Mouse (Mus musculus) forelimb bud, embryonic 11.5 days (tissue): ENCODE results near the gene Fa2h.

ENCODE experiments used
- DNase-seq: peaks from one replicate; pipeline ENCODE4 v3.0.0-alpha.2; 2012; ENCODE audit warnings: low read depth, low spot score

The Fa2h gene

DNA sequence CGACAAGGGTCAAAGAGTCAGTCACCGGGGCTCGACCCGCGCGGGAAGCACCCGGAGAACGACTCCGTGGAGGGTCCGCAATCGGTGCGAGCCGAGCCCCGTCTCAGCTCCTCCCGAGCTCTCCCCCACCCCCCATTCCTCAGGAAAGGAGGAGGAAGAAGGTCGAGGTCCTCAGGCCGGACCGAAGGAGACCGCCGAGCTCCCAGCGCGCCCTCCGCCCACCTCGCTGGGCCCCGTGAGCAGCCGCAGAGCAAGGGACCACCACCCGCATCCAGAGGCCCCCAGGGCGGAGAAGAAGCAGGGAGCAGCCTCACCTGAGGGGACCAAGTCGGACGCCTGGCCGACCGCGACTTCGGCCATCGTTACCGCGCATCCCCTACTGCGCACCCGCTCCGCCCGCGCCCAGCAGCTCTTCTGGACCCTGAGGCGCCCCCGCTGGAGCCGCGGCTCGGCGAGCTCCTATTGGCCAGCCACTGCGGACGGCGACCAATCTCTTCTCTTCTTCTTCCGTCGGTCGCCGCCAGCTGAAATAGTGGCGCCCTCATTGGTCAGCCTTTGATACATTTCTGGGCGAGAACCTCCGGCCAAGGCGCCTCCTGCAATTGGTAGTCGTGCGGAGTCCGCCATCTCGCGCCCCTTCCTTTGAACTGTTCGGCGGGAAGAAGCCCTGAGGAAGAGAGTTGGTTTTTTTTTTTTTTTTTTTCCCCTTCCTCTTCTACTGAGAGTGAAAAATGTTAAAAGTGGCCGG is 93.6 kb downstream of the Fa2h start, which contains the start of gene Rfwd3:
Rfwd3 (minus strand) TSS at position 402 of the 748 bp plus-strand sequence.
- DNase-seq, result peak; percentile 98

DNA sequence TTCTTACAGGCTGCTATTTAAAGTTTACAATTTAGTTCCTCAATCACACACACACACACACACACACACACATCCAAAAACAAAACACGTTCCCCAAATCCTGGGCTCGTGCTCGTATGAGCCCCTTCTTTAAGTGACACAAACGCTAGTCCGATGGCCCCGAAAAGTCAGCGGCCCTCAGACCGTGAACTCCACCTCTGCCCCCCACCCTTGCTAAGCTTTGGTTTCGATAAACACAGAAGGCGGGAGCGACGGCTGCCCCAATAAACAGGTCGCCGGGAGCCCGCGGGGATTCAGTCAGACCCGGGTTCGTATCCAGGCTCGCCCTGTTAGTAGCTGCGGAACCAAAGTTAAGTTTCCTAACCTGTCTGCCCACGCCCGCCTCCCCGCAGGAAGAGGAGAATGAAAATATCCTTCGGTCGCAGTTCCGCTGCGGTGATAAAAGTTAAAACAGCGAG is 94.2 kb downstream of the Fa2h start:
- peak; percentile 45 for DNase-seq

DNA sequence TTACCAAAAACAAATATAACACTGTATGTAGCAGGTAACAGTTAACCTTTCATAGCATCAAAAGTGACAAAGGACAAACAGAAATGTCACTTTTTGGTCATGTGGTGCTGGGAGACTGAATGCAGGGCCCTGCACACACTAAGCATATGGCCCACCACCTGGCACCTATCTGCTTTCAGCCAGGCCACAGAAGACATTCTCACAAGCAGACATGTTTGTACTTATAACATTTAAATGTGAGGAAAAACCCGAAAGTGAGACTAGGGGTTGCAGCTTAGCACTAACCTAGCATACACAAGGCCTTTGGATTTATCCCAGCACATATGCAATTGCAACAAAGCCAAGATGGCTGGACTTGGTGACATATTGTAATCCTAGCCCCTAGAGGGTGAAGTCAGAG is 95.6 kb downstream of the Fa2h start:
- DNase-seq, result no peak
